Mouse (Mus musculus) skeletal muscle tissue, adult 2 months (tissue): ENCODE data around the gene Olfr1377.
"Not testable (repeated sequence)": the region's sequence is repeated elsewhere in the genome, so short reads cannot be mapped to it uniquely, and the experiment has no call there.

Source experiments
- DNase-seq: peaks from one replicate; pipeline ENCODE4 v3.0.0-alpha.2; 2012; ENCODE audit warnings: low read depth, low spot score

Gene Olfr1377

GRCm38 (mm10) chr11:50981667-50982066 lies at the start of gene Olfr1377:
Olfr1377 (plus strand) TSS chr11:50981967.
- no peak for DNase-seq

GRCm38 (mm10) chr11:50932040-50932439 lies 49.7 kb upstream of the Olfr1377 start:
- DNase-seq = no peak

DNA sequence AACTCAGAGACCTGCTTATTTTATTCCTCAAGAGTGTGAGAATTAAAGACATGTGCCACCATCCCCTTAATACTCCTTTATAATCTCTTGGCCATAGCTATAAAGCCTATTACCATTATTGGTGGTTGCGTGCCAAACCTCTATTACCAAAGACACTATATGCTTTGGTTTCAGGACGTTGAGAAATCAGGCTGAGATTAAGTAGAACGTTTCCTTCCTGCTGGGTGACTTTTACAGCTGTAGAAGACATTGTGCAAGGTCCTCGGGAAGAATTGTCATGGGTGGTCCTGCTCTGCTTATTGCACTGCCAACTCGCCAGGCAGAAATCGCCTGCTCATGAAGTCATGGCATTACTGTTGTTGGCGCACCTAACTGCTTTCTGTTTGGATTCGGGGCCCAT lies 43.3 kb upstream of the Olfr1377 start:
- no peak for DNase-seq

GRCm38 (mm10) chr11:50939621-50940366 lies 42.0 kb upstream of the Olfr1377 start:
- DNase-seq = peak; percentile 39

GRCm38 (mm10) chr11:50942386-50942785 lies 39.4 kb upstream of the Olfr1377 start:
- DNase-seq = no peak

DNA sequence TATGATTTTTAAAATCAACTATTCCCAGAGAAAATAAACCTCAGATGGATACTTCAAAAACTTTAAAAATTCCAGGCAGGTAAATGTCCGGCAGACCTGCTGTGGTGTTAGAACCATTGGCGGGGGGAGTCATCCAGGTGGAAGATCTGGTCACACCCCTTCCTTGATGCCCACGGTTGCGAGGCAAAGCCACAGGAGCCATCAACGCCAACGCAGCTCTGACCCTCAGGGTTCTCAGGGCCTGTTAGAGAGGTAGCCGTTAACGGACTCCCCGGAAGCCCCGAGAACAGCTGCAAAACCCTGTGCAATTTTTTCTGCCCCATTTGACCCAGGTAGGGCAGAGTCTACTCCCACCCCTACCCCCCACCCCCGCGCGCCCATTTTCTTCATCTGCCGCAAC lies 38.3 kb upstream of the Olfr1377 start, which contains the start of gene 4933414I15Rik:
TSS of gene 4933414I15Rik (minus strand) at position 260 of the 400 bp plus-strand sequence.
- no peak for DNase-seq

DNA sequence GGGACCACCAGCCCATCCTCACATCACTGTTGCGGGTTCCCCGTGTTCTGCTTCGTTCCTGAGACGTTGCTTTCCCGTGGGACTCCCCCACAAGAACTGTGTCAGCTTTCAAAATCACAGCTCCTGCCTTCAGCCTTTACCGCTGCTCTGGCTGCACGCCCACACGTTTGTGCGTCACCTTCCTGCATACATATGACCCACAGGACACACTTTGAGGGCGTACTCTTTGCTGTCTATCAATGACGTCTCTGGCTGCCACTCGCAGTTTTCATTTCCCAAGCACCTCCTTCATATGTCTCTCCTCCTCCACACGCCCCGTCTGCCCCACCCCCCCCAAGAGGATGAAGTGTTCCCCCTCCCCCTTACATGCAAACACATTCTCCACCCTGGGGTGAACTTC lies 29.5 kb upstream of the Olfr1377 start:
- DNase-seq = no peak

DNA sequence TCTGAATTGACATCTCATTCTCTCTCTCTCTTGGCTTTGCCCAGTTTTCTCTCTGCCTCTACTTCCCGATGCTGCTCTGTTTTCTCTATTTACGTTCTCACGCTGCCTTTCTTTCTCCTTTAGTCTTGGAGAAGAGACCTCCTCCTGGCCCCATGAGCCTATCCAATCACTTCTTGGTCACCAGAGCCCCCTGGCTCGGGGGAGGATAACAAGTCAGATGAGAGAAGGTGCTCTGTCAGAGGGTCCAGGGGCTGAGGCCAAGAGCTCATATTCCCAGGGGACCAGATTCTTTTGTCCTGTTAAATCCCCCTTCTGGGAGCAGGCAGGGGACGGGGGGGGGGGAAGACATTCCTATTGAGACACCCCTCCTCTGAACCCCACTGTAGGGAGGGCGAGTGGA lies 28.1 kb upstream of the Olfr1377 start, which contains the start of gene Prop1:
TSS of gene Prop1 (minus strand) at position 101 of the 400 bp plus-strand sequence.
- no peak for DNase-seq

GRCm38 (mm10) chr11:50964886-50965285 lies 16.9 kb upstream of the Olfr1377 start:
- DNase-seq = peak; percentile 36

DNA sequence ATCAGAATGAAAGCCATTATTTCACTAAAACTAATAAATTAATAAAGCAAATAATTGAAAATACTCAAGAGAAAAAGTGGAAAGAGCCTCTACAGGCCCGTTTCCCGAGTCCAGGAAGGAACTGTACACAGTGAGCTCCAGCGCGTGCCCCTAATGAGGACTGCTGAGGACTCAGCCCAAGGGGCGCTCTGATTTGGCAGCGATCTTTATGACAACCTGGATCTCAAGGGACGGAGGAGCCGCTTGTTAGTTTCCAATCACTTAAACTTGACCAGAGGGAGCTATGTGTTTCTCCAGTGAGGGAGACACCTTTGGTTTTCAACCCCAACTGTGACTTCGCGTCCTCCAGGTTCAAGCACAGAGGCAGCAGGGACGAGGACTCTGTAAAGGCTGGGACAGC lies 15.5 kb upstream of the Olfr1377 start, which contains the start of gene Olfr1378:
TSS of gene Olfr1378 (plus strand) at position 301 of the 400 bp plus-strand sequence.
- DNase-seq = no peak

DNA sequence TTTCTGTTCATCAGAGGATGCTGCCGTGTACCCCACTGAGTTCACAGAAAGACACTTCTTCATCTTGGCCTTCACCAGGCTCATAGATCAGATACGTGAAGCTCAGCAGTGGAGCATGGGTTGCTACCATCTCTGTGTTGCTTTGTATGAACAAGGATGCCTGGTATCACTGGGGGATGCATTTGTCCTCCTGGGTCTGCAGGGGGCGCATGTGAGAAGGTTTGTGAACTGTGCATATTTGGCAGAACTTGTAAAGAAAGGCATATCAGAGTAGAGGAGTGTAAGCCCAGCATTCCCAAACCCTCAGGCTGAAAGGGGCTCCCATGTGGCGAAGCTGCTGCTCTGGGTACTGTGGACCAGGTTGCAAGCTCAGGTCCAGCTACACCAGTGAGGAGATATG lies 4.6 kb upstream of the Olfr1377 start:
- no peak for DNase-seq

DNA sequence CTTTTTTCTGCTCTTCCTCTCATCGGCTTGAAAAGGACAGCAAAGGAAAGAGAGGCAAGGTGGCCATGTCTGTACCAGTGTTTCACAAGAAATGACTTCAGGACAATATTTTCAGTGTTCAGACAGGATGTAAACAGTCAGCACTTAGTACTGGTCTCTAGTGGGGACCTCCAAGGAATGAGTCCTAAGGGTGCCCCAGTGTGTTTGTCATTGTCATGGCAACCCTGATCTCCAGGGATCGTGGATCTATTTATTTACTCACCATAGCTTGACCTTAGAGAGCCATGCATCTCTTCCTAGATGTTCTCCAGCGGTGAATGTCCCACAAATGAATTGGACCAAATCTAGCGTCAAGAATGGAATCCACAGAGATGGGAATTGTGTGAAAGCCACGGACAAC lies 21.5 kb downstream of the Olfr1377 start, which contains the start of gene Olfr51:
TSS of gene Olfr51 (plus strand) at position 301 of the 400 bp plus-strand sequence.
- DNase-seq = no peak

- no peak for DNase-seq
Observed at GRCm38 (mm10) chr11:51011821-51012220, 30.1 kb downstream of the Olfr1377 start.

DNA sequence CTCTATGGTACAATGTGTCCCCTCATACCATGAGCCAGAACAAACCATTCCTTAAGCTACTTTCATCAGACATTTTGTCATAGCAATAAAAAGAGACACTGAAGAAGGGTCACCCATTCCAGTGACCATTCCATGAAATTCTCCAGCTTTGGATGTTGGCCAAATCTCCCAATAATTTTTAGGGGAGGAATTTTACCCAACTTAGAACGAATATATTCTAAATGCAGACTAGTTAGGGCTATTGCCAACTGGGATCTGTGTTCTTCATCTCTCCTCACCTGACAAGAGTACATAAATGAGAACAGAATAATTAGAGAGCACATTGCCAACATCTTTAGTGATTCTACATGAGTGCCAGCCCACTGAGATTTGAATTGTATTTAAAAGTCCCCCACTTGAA lies 32.2 kb downstream of the Olfr1377 start, which contains the start of gene Olfr54:
TSS of gene Olfr54 (plus strand) at position 301 of the 400 bp plus-strand sequence.
- no peak for DNase-seq

DNA sequence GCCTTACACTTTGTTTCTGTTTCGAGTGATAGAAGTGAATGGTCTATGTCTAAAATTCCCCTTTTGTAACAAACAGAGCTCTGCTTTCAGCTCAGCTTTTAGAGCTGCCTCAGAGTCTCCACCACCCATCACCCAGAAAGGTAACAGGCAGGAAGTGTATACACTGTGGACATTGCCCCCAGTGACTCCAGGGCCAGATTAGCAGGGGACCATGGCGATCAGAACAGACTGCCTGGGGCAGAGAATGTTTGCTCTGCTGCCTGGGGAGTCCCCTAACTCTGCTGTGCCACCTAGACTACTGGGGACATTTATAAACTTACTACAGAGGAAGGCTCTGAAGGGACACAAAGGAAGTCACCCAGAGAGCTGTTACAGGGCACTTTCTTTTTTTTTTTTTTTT lies 34.6 kb downstream of the Olfr1377 start:
- no peak for DNase-seq

GRCm38 (mm10) chr11:51026811-51027210 lies 45.0 kb downstream of the Olfr1377 start:
- DNase-seq = not testable (repeated sequence)

- DNase-seq = not testable (repeated sequence)
Observed at GRCm38 (mm10) chr11:51029381-51029780, 47.6 kb downstream of the Olfr1377 start.

DNA sequence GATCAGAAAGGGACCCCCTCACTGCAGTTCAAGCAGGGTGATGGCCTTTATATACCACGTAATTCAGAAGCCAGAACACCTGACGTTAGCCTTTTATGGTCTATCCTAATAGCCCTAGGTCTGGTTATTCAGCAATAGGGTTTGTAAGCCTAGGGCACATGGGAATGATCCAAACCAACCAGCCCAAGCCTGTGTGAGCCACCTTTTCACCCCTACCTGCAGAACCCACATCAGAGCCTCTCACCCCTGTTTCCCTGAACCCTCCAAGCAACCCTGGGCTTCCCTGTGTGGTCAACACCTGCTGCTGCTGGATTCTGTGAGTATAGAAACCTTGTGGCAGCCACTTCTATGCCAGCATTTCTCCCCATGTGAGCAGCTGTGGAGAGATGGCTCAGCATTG lies 48.5 kb downstream of the Olfr1377 start:
- DNase-seq = no peak

GRCm38 (mm10) chr11:51032851-51033250 lies 51.1 kb downstream of the Olfr1377 start:
- peak; percentile 1 for DNase-seq

GRCm38 (mm10) chr11:51034141-51034540 lies 52.4 kb downstream of the Olfr1377 start:
- not testable (repeated sequence) for DNase-seq

GRCm38 (mm10) chr11:51035951-51036350 lies 54.2 kb downstream of the Olfr1377 start:
- no peak for DNase-seq
